Mouse (Mus musculus): Measurements from ENCODE around the gene Slc25a42. TPM values are rescaled to one million over a fixed set of nuclear protein-coding genes. Genes with fewer than 3 reads are reported as not detected.

Gene Slc25a42
- polyA plus RNA-seq, 2 experiments: 3.3 to 14.7 TPM

DNA sequence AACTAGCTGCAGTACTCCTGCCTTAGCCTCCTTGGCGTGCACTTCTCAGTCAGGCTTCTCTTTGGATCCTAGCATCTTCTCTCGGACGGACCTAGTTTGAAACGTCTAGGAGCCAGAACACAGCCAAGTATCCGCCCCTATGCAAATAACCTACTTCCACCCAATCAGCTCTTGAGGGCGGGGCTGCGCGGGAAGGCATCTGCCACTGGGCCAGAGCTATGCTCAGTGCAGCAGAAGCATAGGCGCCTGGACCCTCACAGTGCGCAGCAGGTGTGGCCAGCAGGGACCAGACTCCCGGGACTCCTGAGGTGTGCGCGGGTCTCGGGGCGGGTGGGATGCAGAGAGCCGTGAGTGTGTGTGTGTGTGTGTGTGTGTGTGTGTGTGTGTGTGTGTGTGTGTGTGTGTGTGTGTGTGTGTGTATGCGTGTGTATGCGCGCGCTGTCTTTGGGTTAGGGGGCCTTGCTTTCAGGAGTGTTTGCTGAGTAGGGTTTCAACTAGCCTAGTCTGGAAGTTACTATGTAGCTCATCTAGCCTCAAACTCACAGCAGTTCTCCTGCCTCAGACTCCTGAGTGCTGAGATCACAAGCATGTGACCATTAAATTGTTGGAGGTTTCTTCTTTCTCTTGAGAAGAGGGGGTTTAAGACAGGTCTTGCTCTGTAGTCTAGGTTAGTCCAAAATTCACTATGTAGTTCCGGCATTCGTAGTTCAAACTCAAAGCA lies 59.4 kb downstream of the Slc25a42 start:
- H3K36me3 ChIP-seq (replicated peaks; ENCODE audit: control insufficient read depth, insufficient read depth, low read depth): no peaks in the 10 kb centered on the region
- H3K27me3 ChIP-seq (ENCODE audit: control insufficient read depth, insufficient read depth, low read length): no peaks in the 10 kb centered on the region
- TF ChIP-seq EP300 (IDR thresholded peaks at IDR 0.05; ENCODE audit: low read depth) (no peak), CTCF (IDR thresholded peaks at IDR 0.05; ENCODE audit: low read depth) (no peak)
- H3K27ac ChIP-seq: no peak overlapping the region
- H3K4me2 ChIP-seq (ENCODE audit: low read depth): peak overlapping the region; percentile 55
- H3K4me1 ChIP-seq (replicated peaks; ENCODE audit: control insufficient read depth in 2 of 2, insufficient read depth in 2 of 2, low read length in 1 of 2): peaks cover 0 to 4% of the 10 kb centered on the region in 2 experiments; a peak in 1 of 4 replicates
- no peaks in the 10 kb centered on the region for H3K9me3 ChIP-seq (ENCODE audit: control insufficient read depth, low read length)
- ATAC-seq (ENCODE audit: insufficient read depth) (peak; percentile 89), DNase-seq (ENCODE audit: low read depth in 3 of 3, low spot score in 3 of 3) (peak; percentile 65 to 73 (median 70))
- H3K4me3 ChIP-seq (ENCODE audit: insufficient read depth in 1 of 2, low read depth in 2 of 2, low read length in 2 of 2): no peak overlapping the region
- no peak overlapping the region for H3K9ac ChIP-seq (replicated peaks)
- WGBS (ENCODE audit: insufficient replicate concordance): 15% methylated on average over 22 of the region's 22 CpGs

DNA sequence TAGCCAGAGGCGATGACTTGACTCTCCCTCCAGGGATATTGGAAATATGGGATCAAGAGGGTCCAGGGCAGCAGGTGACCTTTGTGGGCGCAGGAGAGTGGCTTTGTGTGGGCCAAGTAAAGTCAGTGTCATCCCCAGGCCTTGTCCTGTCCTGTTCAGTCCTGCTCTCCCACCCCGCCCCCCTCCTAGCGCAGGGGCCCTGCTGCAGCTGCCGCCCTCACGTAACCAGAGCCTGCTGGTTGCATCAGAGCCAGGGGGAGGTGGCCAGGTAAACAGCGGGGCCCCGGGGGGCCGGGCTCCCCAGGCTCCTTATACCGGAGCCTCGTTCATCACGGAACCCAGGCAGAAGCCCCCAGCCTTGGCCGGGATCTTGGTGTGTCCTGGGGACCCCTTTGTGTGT lies 61.9 kb downstream of the Slc25a42 start:
- Histone ChIP-seq H3K9me3 (ENCODE audit: control insufficient read depth, low read length) (no peaks in the 10 kb centered on the region), H3K27me3 (ENCODE audit: control insufficient read depth, insufficient read depth, low read length) (no peaks in the 10 kb centered on the region), H3K36me3 (replicated peaks; ENCODE audit: control insufficient read depth, insufficient read depth, low read depth) (no peaks in the 10 kb centered on the region), H3K4me1 (replicated peaks; ENCODE audit: control insufficient read depth in 2 of 2, insufficient read depth in 2 of 2, low read length in 1 of 2) (peaks cover 0 to 4% of the 10 kb centered on the region in 2 experiments; a peak in 1 of 4 replicates), H3K4me3 (ENCODE audit: insufficient read depth in 1 of 2, low read depth in 2 of 2, low read length in 2 of 2) (no peak overlapping the region), H3K27ac (no peak overlapping the region), H3K9ac (replicated peaks) (no peak overlapping the region), H3K4me2 (ENCODE audit: low read depth) (no peak overlapping the region; the same call in 1 of the 2 replicates)
- 0 out of 2 replicates have a peak, but pooled peaks have one; percentile 34 for ATAC-seq (ENCODE audit: insufficient read depth)
- WGBS (ENCODE audit: insufficient replicate concordance): 25% methylated on average over 13 of the region's 13 CpGs
- DNase-seq (ENCODE audit: low read depth in 3 of 3, low spot score in 3 of 3): no peak
- TF ChIP-seq EP300 (IDR thresholded peaks at IDR 0.05; ENCODE audit: low read depth) (no peak), CTCF (IDR thresholded peaks at IDR 0.05; ENCODE audit: low read depth) (no peak)

DNA sequence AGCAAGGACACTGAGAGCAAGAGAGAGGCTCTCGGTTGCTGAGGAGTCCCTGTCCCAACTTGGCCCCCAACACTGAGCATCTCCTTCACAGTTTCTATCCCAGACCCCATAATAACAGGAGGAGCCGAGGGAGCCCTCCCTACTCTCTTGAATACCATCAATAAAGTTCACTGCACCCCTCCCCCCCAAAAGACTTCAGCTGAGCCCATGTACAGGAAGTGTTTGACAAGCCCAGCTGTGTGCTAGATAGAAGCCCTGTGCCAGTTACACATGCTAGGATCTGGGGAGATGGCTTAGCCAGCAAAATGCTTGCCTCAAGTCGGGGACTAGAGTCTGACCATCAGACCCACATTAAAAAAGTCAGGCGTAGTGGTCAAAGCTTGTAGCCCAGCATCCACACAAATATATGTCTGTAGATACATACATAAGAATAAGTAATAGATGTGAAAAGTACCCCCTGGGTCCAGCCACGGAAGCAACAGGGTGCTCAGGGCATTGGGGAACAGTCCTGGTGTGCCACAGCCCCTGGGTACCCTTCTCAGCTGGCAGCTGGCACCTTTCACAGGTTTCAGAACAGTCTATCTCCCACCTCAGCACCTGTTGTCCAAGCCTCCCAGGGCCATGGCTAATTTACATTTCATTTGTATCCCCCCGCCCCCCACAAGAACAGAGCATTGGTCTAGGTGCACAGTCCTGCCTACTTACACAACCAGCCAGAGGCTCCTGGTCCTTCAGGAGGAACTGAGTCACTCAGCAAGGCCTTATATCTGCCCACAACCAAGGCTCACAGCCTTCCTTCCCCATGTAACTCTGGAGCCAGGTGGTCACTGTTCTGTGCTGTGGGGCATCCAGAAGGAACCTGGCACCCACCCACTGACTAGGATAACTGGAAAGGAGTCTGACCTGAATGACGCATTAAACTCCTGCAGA lies 64.2 kb downstream of the Slc25a42 start:
- ATAC-seq (ENCODE audit: insufficient read depth): no peak

GRCm38 (mm10) chr8:70139981-70140380 lies 72.1 kb downstream of the Slc25a42 start:
- Histone ChIP-seq H3K36me3 (replicated peaks; ENCODE audit: control insufficient read depth, insufficient read depth, low read depth) (peaks cover 3% of the 10 kb centered on the region), H3K9ac (replicated peaks) (peak overlapping the region; percentile 84), H3K27me3 (ENCODE audit: control insufficient read depth, insufficient read depth, low read length) (no peaks in the 10 kb centered on the region), H3K4me1 (replicated peaks; ENCODE audit: control insufficient read depth in 2 of 2, insufficient read depth in 2 of 2, low read length in 1 of 2) (peaks cover 12 to 15% of the 10 kb centered on the region in 2 experiments), H3K9me3 (ENCODE audit: control insufficient read depth, low read length) (no peaks in the 10 kb centered on the region), H3K27ac (peak overlapping the region; percentile 88), H3K4me3 (ENCODE audit: insufficient read depth in 1 of 2, low read depth in 2 of 2, low read length in 2 of 2) (peak overlapping the region; percentile 87 to 92), H3K4me2 (ENCODE audit: low read depth) (peak overlapping the region; percentile 95)
- no peak for ATAC-seq (ENCODE audit: insufficient read depth)
- 5% methylated on average over 9 of the region's 9 CpGs for WGBS (ENCODE audit: insufficient replicate concordance)
- no peak for TF ChIP-seq CTCF (IDR thresholded peaks at IDR 0.05; ENCODE audit: low read depth)
- TF ChIP-seq EP300 (IDR thresholded peaks at IDR 0.05; ENCODE audit: low read depth): no peak; the same call in 1 of the 2 replicates
- DNase-seq (ENCODE audit: low read depth in 3 of 3, low spot score in 3 of 3): no peak

More for the DNA sequence above, 64.2 kb downstream of the Slc25a42 start:
- no peak for DNase-seq (ENCODE audit: low read depth in 3 of 3, low spot score in 3 of 3)
- Histone ChIP-seq H3K27ac (no peak overlapping the region), H3K27me3 (ENCODE audit: control insufficient read depth, insufficient read depth, low read length) (no peaks in the 10 kb centered on the region), H3K4me1 (replicated peaks; ENCODE audit: control insufficient read depth in 2 of 2, insufficient read depth in 2 of 2, low read length in 1 of 2) (peaks cover 0 to 4% of the 10 kb centered on the region in 2 experiments; a peak in 1 of 4 replicates), H3K9ac (replicated peaks) (no peak overlapping the region), H3K9me3 (ENCODE audit: control insufficient read depth, low read length) (no peaks in the 10 kb centered on the region), H3K4me2 (ENCODE audit: low read depth) (no peak overlapping the region), H3K36me3 (replicated peaks; ENCODE audit: control insufficient read depth, insufficient read depth, low read depth) (no peaks in the 10 kb centered on the region), H3K4me3 (ENCODE audit: insufficient read depth in 1 of 2, low read depth in 2 of 2, low read length in 2 of 2) (no peak overlapping the region)
- TF ChIP-seq EP300 (IDR thresholded peaks at IDR 0.05; ENCODE audit: low read depth) (no peak), CTCF (IDR thresholded peaks at IDR 0.05; ENCODE audit: low read depth) (no peak)
- 57% methylated on average over 7 of the region's 7 CpGs for WGBS (ENCODE audit: insufficient replicate concordance)

Data from liver, embryonic 14.5 days (tissue).